Mouse (Mus musculus) MEL (cell line): ENCODE measurements around the gene Miip.

Experiments
- CTCF ChIP-seq, 3 experiments: IDR thresholded peaks in 2 of 3; conservative IDR thresholded peaks in 1 of 3; 2 replicates each; pipeline ENCODE4 v1.5.1; 2011 to 2012; ENCODE audit warnings: low read length in 3 of 3, low read depth in 2 of 3, mild to moderate bottlenecking in 2 of 3, improper control_type of control experiment in 1 of 3, inconsistent platforms in 1 of 3, mixed read lengths in 1 of 3, moderate library complexity in 1 of 3; ENCODE audit not compliant: control insufficient read depth in 1 of 3, insufficient read depth in 1 of 3, poor library complexity in 1 of 3, severe bottlenecking in 1 of 3
- E2F4 ChIP-seq: IDR thresholded peaks from 2 replicates; pipeline ENCODE4 v1.6.1; 2011; ENCODE audit warnings: low read depth, low read length, improper control_type of control experiment, borderline replicate concordance
- EP300 ChIP-seq, 2 experiments: IDR thresholded peaks; 2 replicates each; pipeline ENCODE4 v1.6.1; 2011; ENCODE audit warnings: improper control_type of control experiment in 2 of 2, low read length in 2 of 2, low read depth in 1 of 2, mild to moderate bottlenecking in 1 of 2
- MAX ChIP-seq: IDR thresholded peaks from 2 replicates; pipeline ENCODE4 v1.6.1; 2011; ENCODE audit warnings: low read length, improper control_type of control experiment
- MXI1 ChIP-seq: IDR thresholded peaks from 2 replicates; pipeline ENCODE4 v1.6.1; 2011; ENCODE audit warnings: mild to moderate bottlenecking, low read depth, low read length, improper control_type of control experiment
- MYB ChIP-seq: IDR thresholded peaks from 2 replicates; pipeline ENCODE4 v1.6.1; 2011; ENCODE audit warnings: mild to moderate bottlenecking, low read depth, low read length, improper control_type of control experiment
- POLR2A ChIP-seq, 2 experiments: IDR thresholded peaks; 2 replicates each; pipeline ENCODE4 v1.6.1; 2011 to 2012; ENCODE audit warnings: low read length in 2 of 2, mild to moderate bottlenecking in 2 of 2, control low read depth in 1 of 2, improper control_type of control experiment in 1 of 2, low read depth in 1 of 2, moderate library complexity in 1 of 2; ENCODE audit not compliant: control insufficient read depth in 1 of 2, insufficient read depth in 1 of 2, poor library complexity in 1 of 2
- POLR2AphosphoS2 ChIP-seq: IDR thresholded peaks from 2 replicates; pipeline ENCODE4 v1.6.1; 2011; ENCODE audit warnings: low read length, improper control_type of control experiment
- TBP ChIP-seq: IDR thresholded peaks from 2 replicates; pipeline ENCODE4 v1.8.0; 2011; ENCODE audit warnings: low read depth, low read length, improper control_type of control experiment
- USF1 ChIP-seq: IDR thresholded peaks from 2 replicates; pipeline ENCODE4 v1.6.1; 2014; ENCODE audit warnings: low read depth, mild to moderate bottlenecking, inconsistent platforms, low read length, improper control_type of control experiment, moderate library complexity
- ZC3H11A ChIP-seq: IDR thresholded peaks from 2 replicates; pipeline ENCODE4 v1.6.1; 2012; ENCODE audit warnings: low read depth, mild to moderate bottlenecking, inconsistent platforms, low read length, improper control_type of control experiment

DNA sequence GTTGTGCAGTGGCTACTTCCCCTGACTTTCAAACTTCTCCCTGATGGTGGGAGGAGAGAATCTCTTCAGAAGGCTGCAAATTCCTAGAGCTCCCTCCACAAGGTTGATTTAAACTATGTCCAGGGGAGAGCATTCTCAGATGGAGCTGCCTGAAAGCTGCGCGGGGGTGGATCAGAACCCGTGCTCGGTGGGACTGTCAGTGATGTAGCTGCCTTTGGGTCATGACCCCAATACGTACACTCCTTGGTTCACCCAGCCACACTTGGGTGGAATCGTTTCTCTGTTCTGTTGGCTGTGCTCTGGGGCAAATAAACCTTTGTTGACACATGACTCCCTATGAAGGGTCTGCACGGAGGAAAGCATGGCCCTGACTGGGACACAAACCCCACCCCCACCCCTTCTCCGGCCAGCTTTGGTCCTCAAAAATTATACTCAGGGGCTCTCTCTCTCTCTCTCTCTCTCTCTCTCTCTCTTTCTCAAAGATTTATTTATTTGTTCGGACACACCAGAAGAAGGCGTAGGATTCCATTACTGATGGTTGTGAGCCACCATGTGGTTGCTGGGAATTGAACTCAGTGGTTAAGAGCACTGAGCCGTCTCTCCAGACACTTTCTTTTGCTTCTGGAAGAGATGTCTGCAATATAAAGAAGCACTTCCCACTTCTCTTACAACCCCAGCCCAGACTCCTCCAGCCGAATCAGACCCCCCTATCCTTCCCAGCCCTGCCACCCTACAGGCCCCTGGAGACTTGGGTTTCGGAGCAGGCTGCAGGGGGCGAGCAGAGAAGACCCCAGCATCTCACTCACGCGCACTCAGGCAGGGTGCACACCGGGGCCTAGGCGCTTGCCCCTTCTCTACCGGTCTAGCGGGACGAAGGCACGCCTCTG lies 810 bp downstream of the Miip start:
- TF ChIP-seq ZC3H11A, result no peak
- peak; percentile 68 for TF ChIP-seq MXI1
- no peak for TF ChIP-seq TBP
- no peak for TF ChIP-seq USF1
- TF ChIP-seq MYB, result no peak
- TF ChIP-seq MAX, result peak; percentile 41; the same call in 1 of the 2 replicates
- TF ChIP-seq E2F4, result no peak
- TF ChIP-seq POLR2A (IDR thresholded peaks at IDR 0.05; ENCODE audit: control insufficient read depth in 1 of 2, insufficient read depth in 1 of 2, low read depth in 1 of 2, low read length in 2 of 2, poor library complexity in 1 of 2), result no peak
- no peak for TF ChIP-seq POLR2AphosphoS2
- TF ChIP-seq CTCF (IDR thresholded peaks at IDR 0.05 in 2 of 3, conservative IDR thresholded peaks at IDR 0.05 in 1 of 3; ENCODE audit: control insufficient read depth in 1 of 3, insufficient read depth in 1 of 3, low read depth in 2 of 3, low read length in 3 of 3, poor library complexity in 1 of 3, severe bottlenecking in 1 of 3), result no peak
- TF ChIP-seq EP300 (IDR thresholded peaks at IDR 0.05; ENCODE audit: low read depth in 1 of 2, low read length in 2 of 2), result no peak
